Mouse (Mus musculus) embryonic stem cell, embryonic (primary cell): Measurements from ENCODE around the gene Vps37c.

ENCODE experiments used
- CTCF ChIA-PET, 4 experiments: fragments of 300-600 bp in 2 of 4; fragments of 350-600 bp in 2 of 4; sonication (Branson Sonifier 250); formaldehyde crosslinking; loops; one replicate each; lab custom pipeline; 2022; ENCODE audit warnings: inconsistent platforms in 2 of 4; lab: Charles Lee
- POLR2A ChIA-PET, 4 experiments: fragments of 300-600 bp in 2 of 4; fragments of 350-600 bp in 2 of 4; sonication (Branson Sonifier 250); formaldehyde crosslinking; loops; one replicate each; lab custom pipeline; 2022; ENCODE audit warnings: antibody characterized with exemption in 4 of 4, inconsistent platforms in 1 of 4; lab: Charles Lee

Vps37c gene

DNA sequence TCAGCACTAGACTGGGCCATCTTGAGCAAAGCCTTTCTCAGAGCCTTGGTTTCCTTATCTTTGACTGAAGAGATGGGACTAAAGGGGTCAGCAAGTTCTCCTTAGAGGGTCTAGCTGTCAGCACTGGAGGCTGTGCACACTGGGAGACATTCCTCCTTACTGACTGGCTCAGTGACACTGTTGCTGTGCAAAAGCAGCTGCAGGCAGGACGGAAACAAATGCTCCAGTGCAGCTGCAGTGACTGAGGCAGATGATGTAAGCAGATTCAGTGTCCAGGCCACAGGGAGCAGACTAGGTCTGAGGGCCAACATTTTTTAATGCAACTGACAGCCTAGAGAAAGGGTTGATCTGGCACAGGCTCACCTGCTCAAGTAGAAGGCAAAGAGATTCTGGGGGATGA is 15.3 kb upstream of the Vps37c start:
- ChIA-PET POLR2A (interaction anchor here in 2 of 4 experiments (0.9 to 2.2 kb wide), 5 partner anchors 9 to 43 kb away, joined by 3 to 6 read pairs (median 3); no protein-coding TSS in a partner anchor), CTCF (interaction anchor here in 2 of 4 experiments (1.0 to 3.4 kb wide), 2 partner anchors 36 to 37 kb away, joined by 3 to 11 read pairs; no protein-coding TSS in a partner anchor)

DNA sequence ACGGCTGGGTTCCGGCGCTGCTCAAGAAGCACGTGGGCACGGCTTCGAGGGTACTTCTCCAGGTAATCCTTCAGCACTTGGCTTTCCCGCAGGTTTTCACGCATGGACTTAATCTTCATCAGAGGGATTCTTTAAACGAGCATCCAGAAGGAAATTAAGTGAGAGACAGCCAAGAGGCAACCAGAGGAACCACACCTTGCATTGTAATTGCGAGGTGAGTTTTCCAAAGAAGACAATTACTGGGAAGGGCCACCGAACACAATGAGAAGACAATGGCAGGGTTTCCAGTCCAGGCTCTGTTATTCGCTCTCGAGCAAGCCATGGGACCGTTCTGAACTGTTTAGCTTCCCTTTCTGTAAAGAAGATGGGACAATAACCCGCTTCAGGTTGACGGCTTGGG is 11.9 kb upstream of the Vps37c start:
- ChIA-PET POLR2A (interaction anchor here (0.5 to 2.5 kb wide), 25 partner anchors 8 to 764 kb away, joined by 3 to 8 read pairs (median 4); partner anchors contain the start of genes Vps37c (in 2 of the 4), Ccdc86 (in 1 of the 4), Cpsf7 (in 1 of the 4) and Cyb561a3 (in 1 of the 4)), CTCF (interaction anchor here (0.6 to 5.6 kb wide), 20 partner anchors 8 to 1336 kb away, joined by 3 to 60 read pairs (median 6); partner anchors contain the start of gene Ms4a15 (in 1 of the 4))

DNA sequence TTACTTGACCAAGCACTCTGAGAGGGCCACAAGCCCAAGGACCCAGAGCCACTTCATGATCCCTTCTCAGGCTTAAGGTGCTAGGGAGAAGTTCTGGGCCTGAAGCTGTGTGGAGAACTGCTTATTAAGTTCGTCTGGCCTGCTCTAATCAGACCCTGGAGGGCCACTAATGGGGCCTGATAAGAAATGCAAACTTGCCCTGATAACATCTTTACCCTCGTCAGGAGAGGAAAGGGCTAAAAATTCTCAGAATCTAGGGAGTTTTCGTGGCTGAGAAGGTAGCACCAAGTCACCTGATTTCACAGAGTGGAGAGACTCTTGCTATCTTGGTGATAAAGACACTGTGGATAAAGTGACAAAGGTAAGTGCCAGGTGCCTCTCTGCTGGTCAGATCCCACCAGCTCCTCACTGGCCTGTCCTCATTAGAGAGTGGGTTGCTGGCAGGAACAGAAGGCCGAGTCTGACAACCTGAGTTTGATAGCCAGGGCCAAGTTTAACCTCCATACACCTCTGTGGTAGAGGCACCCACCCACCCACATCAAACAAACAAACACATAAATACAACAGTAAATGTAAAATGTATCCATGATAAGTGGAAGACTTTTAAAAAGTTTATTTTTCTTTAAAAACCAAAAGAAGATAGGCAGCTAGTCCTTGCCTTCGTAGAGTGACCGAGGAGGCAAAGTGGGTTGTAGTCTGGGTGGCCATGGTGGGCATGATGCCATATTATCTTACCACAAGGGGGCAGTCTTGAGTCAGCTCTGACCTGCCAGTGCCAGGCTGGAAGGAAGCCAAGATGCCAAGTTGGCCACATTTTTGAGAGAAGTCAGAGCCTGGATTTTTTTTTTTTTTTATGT is 10.4 kb upstream of the Vps37c start, which contains the start of gene Pga5:
Pga5 (minus strand) TSS at position 157 of the 857 bp plus-strand sequence.
- POLR2A ChIA-PET = interaction anchor here in 3 of 4 experiments (0.6 to 1.4 kb wide), 4 partner anchors 208 to 1331 kb away, joined by 3 to 5 read pairs (median 4); no protein-coding TSS in a partner anchor
- CTCF ChIA-PET = interaction anchor here (0.6 to 5.6 kb wide), 28 partner anchors 9 to 1842 kb away, joined by 3 to 60 read pairs (median 3); partner anchors contain the start of gene Vps37c (in 1 of the 4)

DNA sequence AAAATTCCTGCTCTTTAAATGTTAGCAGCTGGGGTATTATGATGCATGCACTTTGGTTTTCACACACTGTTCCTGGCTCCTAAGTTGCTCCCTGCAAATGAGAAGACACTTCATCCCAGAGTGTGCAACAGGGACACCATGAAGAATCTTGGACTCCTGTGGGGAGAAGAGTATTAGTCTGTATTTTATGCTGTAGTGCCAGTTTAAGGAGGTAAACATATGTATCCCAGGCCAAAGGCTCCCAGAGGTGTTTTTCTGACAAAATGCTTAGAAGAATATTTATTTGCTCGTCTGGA is 9.8 kb upstream of the Vps37c start:
- ChIA-PET POLR2A (interaction anchor here in 2 of 4 experiments (0.6 to 0.7 kb wide), 3 partner anchors 208 to 1331 kb away, joined by 3 to 5 read pairs (median 4); no protein-coding TSS in a partner anchor), CTCF (interaction anchor here (0.6 to 5.6 kb wide), 24 partner anchors 9 to 1800 kb away, joined by 3 to 60 read pairs (median 3); partner anchors contain the start of gene Vps37c (in 1 of the 4))

GRCm38 (mm10) chr19:10681571-10681970 is 7.0 kb upstream of the Vps37c start:
- ChIA-PET POLR2A (interaction anchor here in 1 of 4 experiments (1.0 kb wide), 1 partner anchor 28 kb away, joined by 3 read pairs; no protein-coding TSS in a partner anchor), CTCF (interaction anchor here in 2 of 4 experiments (0.9 to 2.5 kb wide), 4 partner anchors 15 to 298 kb away, joined by 4 to 14 read pairs (median 5); no protein-coding TSS in a partner anchor)

- POLR2A ChIA-PET = interaction anchor here in 1 of 4 experiments (1.6 kb wide), 1 partner anchor 10 kb away, joined by 5 read pairs; no protein-coding TSS in a partner anchor
- CTCF ChIA-PET = interaction anchor here in 1 of 4 experiments (0.6 kb wide), 1 partner anchor 198 kb away, joined by 3 read pairs; no protein-coding TSS in a partner anchor
Measured at GRCm38 (mm10) chr19:10685081-10685480, 3.5 kb upstream of the Vps37c start.

DNA sequence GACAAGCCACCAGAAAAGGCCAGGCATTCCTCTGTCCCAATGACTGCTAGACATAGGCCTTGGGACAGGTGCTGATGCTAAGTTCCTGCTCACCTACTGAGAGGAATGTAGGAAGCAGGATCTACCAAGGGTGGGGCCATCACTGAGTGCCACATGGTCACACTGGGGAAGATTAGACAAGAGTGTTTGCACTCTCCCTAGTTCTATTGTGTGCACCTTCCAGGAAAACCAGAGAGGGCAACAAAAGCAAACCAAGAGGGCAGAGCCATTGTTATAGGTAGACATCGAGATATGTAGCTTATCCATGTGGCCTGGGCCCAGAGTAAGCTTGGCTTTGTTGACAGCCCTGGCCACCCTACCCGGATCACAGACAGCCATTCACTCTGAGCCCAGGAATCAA is 2.8 kb upstream of the Vps37c start:
- ChIA-PET POLR2A (interaction anchor here in 3 of 4 experiments (0.6 to 1.6 kb wide), 4 partner anchors 9 to 79 kb away, joined by 4 to 10 read pairs (median 4); no protein-coding TSS in a partner anchor), CTCF (interaction anchor here in 1 of 4 experiments (0.5 kb wide), 1 partner anchor 220 kb away, joined by 3 read pairs; no protein-coding TSS in a partner anchor)

DNA sequence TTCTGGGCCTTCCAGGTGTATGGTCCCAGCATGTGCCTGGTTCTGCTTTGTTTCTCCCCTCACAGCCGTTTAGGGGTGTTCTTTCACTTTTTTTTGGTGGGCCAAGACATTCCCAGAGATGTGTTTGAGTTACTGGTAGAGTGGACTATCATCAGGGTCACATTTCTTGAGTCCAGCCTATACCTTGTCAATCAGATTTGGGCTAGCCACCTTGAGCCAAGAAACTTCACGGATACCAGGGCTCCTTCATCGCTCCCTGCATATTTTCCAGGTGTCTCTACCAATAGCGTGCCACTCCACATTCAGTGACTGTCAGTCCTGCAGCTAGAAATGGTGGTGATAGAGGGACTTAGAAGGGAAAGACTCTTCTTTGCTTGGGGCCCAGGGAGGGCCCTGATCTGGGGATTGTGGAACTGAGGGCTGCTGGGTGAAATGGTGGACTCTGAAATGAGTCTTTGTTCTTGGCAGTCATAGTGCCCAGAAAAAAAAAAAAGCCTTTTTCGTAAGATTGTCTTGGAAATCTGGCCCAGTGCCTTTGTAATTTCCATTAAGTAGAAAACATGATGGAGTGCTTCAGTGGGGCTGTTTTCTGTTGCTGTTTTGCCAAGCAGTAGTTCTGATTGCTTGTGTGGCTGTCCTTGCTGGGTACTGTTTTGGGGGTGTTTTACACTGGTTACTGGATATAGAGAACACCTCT is 1.1 kb downstream of the Vps37c start:
- POLR2A ChIA-PET = interaction anchor here in 2 of 4 experiments (1.1 to 1.2 kb wide), 2 partner anchors 13 to 59 kb away, joined by 3 to 4 read pairs; no protein-coding TSS in a partner anchor

DNA sequence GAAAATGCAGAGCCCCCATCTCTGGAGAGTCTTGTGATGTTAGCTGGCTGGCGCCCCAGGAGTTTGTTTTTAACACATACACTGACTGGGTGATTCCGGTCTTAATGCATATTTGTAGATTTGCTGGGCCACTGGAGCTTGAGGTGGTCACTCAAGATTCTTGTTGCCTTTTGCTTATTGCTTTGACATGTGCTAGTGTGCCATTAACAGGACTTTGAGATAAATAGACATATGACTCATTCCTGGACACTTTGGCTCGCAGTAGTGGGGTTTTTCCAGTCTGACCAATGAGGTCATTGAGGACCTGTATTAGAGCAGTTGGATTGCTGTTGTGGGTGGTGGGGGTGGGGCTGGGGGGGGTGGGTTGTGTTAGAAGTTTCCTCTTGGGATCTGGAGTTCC is 1.8 kb downstream of the Vps37c start:
- ChIA-PET POLR2A (interaction anchor here in 2 of 4 experiments (1.1 to 2.5 kb wide), 3 partner anchors 13 to 84 kb away, joined by 3 to 6 read pairs (median 4); no protein-coding TSS in a partner anchor), CTCF (interaction anchor here in 1 of 4 experiments (2.6 kb wide), 1 partner anchor 19 kb away, joined by 16 read pairs; no protein-coding TSS in a partner anchor)

More for the DNA sequence above, 1.1 kb downstream of the Vps37c start:
- CTCF ChIA-PET = interaction anchor here in 2 of 4 experiments (0.7 to 2.6 kb wide), 2 partner anchors 20 to 289 kb away, joined by 3 to 16 read pairs; no protein-coding TSS in a partner anchor

DNA sequence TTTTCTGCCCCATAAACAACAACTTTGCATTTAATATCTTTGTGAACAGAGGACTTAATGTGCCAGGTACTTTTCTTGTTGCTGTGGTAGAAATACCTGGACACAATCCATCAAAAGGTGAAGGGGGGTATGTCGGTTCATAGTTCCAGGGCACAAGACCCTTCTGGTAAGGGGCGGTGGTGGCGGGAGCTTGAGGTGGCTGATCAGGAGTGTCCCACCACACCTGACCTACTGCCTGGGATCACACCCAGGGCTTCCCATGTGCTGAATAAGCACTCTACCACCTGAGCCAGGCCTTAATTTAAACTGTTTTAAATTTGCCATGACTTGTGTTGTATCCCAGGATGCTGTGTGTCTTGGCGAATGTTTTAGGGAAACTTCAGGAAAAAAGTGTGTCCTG is 2.6 kb downstream of the Vps37c start:
- ChIA-PET CTCF (interaction anchor here in 2 of 4 experiments (1.2 to 2.6 kb wide), 3 partner anchors 12 to 289 kb away, joined by 3 to 16 read pairs (median 4); no protein-coding TSS in a partner anchor), POLR2A (interaction anchor here in 2 of 4 experiments (1.1 to 2.5 kb wide), 4 partner anchors 10 to 122 kb away, joined by 3 to 6 read pairs (median 4); no protein-coding TSS in a partner anchor)

GRCm38 (mm10) chr19:10691660-10692059 is 3.1 kb downstream of the Vps37c start:
- POLR2A ChIA-PET = interaction anchor here in 2 of 4 experiments (0.8 to 2.5 kb wide), 6 partner anchors 9 to 121 kb away, joined by 3 to 6 read pairs (median 4); no protein-coding TSS in a partner anchor
- CTCF ChIA-PET = interaction anchor here in 3 of 4 experiments (0.6 to 2.6 kb wide), 4 partner anchors 13 to 288 kb away, joined by 3 to 16 read pairs (median 4); no protein-coding TSS in a partner anchor

DNA sequence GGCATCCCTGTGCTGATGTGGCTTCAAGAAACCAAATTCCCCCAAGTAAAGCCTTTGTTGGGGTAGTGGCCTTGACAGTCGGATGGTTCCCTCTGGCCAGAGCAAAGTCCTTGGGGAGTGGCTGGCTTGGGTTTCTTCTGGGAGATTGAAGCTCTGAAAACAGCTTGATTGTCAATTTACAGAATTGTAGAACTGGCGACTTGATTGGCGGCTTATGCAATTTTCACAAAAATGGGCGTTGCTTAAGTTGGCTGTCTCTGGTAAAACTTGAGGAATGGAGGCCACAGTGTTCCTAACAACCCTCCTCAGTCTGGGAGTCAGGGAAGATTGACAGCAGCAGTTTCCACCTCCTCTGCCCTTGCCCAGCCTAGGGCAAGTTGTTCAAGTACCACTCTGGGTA is 3.8 kb downstream of the Vps37c start:
- ChIA-PET CTCF (interaction anchor here in 2 of 4 experiments (1.2 to 2.6 kb wide), 3 partner anchors 14 to 287 kb away, joined by 3 to 16 read pairs (median 4); no protein-coding TSS in a partner anchor), POLR2A (interaction anchor here in 2 of 4 experiments (0.5 to 2.5 kb wide), 6 partner anchors 9 to 203 kb away, joined by 3 to 6 read pairs (median 3); partner anchors contain the start of gene Prpf19 (in 1 of the 2))

DNA sequence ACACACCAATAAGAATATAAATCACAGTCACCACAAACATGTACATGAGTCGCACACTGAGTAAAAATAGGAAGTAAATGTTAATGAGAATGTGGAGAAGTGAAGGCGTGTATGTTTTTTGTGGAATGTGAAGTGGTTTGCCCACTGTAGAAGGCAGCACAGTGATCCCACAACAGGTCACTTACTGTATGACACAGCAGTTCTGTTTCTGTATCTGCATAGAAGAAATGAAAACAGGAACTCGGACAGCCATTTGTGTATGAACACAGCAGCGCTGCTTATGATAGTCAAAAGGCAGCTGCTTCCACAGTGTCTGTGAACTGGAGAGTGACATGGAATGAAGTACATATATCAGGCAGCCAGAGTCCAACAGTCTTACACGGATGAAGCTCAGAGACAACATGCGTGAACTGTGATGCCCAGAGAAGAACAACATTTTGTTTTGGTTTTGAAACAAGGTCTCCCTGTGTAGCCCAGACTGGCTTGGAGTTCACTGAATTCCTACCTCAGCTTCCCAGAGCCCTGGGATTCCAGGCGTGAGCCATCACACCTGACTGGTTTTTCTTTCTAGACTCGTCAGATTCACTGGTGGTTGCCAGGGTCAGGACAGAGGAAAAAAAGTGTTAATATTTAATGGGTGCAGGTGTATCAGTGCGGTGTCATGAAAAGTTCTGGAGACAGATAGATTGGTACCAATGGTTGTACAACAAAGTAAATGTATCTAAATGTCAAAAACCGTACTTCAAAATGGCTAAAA is 5.6 kb downstream of the Vps37c start:
- ChIA-PET CTCF (interaction anchor here in 1 of 4 experiments (4.3 kb wide), 1 partner anchor 15 kb away, joined by 20 read pairs; no protein-coding TSS in a partner anchor), POLR2A (interaction anchor here in 1 of 4 experiments (1.4 kb wide), 1 partner anchor 11 kb away, joined by 3 read pairs; no protein-coding TSS in a partner anchor)

GRCm38 (mm10) chr19:10695801-10696200 is 7.3 kb downstream of the Vps37c start:
- POLR2A ChIA-PET = interaction anchor here in 3 of 4 experiments (0.6 to 2.1 kb wide), 8 partner anchors 14 to 261 kb away, joined by 3 to 6 read pairs (median 4); partner anchors contain the start of genes Ddb1 (in 1 of the 3) and Vwce (in 1 of the 3)
- CTCF ChIA-PET = interaction anchor here in 3 of 4 experiments (0.6 to 4.3 kb wide), 4 partner anchors 13 to 1105 kb away, joined by 3 to 30 read pairs (median 12); no protein-coding TSS in a partner anchor

DNA sequence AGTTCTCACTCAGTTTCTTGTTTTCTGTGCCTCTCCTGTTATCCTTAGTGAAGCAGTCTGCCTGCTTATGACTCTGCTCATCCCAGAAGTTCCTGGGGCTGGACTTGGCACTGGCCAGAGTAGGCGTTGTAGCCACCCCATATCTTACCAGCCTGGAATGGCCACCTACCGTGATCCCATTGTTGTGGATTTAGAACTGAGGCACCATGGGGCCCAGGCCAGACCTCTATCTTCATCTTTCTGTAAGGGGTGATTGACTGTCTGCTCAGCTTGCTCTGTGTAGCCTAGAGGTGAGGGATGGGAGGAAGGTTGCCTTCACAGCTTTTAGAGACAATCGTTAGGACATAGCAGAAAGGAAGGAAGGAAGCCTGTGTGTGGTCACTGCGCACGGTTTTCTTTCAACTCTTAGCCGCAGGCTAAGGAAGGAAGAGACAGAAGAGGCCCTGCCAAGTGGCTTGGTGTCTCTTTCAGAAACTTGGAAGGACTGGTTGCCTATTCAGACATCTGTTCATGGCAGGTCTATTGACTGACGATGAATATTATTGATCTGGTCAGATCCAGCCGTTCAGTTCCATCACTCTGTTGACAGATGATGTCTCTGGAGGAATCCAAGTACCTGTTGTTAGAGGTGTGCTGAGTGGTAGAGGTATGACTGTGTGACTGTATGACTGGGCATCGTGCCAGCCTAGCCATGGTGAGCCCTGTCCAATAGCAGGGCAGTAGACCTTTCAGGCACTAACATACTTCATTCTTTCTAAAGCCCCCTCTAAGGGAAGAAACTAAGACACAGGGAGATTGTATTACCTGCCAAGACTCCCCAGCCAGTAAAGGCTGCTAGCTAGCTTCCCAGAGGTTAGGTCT is 9.8 kb downstream of the Vps37c start:
- CTCF ChIA-PET = interaction anchor here in 1 of 4 experiments (3.8 kb wide), 1 partner anchor 11 kb away, joined by 30 read pairs; no protein-coding TSS in a partner anchor
- POLR2A ChIA-PET = interaction anchor here in 2 of 4 experiments (0.8 to 1.0 kb wide), 3 partner anchors 11 to 31 kb away, joined by 3 read pairs; no protein-coding TSS in a partner anchor
